Mouse (Mus musculus) embryo, embryonic 9.5 days (tissue): ENCODE measurements around the gene Smad6.
A peak's percentile ranks its signal among the peaks of the same experiment; 100 is the strongest.

Source experiments
- DNase-seq: peaks from one replicate; pipeline ENCODE4 v3.0.0-alpha.2; 2017; ENCODE audit errors: extremely low spot score

Gene Smad6

DNA sequence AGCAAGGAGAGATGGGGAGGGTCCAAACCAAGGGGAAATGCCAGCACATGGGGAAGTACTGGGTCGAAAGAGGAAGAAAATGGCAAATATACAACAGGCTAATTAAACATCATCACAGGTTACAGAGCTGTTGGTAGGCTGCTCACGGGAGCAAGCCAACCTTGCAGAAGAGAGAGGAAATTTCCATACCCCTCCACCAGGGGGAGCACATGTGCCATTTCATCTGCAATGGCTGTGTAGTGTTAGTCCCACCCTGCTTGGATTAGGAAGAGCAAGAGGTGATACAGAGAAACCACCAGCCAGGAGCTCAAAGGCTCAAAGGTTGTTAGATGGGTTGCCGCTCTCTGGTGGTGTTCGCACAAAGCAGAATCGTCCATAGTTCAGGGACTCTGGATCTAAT lies 105.9 kb downstream of the Smad6 start:
- peak; percentile 59 for DNase-seq

GRCm38 (mm10) chr9:63914944-63915343 lies 106.9 kb downstream of the Smad6 start:
- DNase-seq: no peak

DNA sequence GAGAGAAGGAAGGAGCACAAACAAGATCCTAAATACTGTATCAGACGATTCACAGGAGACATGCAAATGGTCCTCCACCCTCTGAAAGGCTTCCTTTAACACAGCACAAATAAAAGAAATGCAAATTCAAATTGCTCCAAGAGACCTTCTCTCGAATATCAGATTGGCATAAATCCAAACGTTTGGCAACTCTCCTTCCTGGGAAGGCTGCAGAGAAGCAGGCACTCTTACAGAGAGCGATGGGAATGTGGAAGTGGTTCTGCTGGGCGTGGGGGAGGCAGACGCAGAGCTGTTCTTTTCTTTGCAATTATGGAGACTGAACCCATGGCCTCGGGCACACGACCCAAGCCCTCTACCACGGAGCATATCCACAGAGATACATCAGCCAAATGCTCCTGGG lies 109.8 kb downstream of the Smad6 start:
- no peak for DNase-seq

GRCm38 (mm10) chr9:63909618-63910017 lies 112.2 kb downstream of the Smad6 start:
- peak; percentile 77 for DNase-seq

DNA sequence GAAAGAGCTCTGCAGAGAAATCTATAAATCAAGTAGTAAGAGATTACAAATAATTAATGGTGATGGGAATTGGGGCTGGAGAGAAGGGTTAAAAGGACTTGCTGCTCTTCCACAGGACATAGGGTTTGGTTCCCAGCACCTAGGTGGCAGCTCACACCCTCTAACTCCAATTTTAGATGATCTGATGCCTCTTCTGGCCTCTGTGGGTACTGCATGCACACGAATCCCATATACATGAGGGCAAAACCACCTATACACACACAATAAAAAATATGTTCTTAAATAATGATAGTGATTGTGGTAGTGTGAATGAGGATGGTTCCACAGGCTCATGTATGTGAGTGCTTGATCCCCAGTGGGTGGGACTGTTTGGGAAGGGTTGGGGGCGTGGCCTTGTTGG lies 117.3 kb downstream of the Smad6 start:
- no peak for DNase-seq
